Mouse (Mus musculus) adrenal gland, postnatal 25 days (tissue): ENCODE measurements around the gene Rab34. TPM values are rescaled to one million over a fixed set of nuclear protein-coding genes. Genes with fewer than 3 reads are reported as not detected.
A peak's percentile ranks its signal among the peaks of the same experiment; 100 is the strongest.

ENCODE experiments used
- DNase-seq: peaks from one replicate; pipeline ENCODE4 v3.0.0; 2021; ENCODE audit warnings: mixed read lengths
- long read RNA-seq: library from polyadenylated mRNA; stranded (forward); transcript quantifications from one replicate; pipeline ENCODE4 v2.0.0, GENCODE M21; 2021
- total RNA-seq: library from RNA; stranded (reverse); gene quantifications from 2 replicates; pipeline ENCODE4 v1.2.3, GENCODE M21; 2021

The Rab34 gene
- 90.8 and 97.4 TPM in 2 replicates for total RNA-seq
- long read RNA-seq, transcript Rab34-201 (11 exons, 1,368 nt) = minor isoform, 25 of 135 reads
- long read RNA-seq, transcript Rab34-203 (10 exons, 1,685 nt) = major isoform, 85 of 135 reads
- long read RNA-seq, partial matches to known transcripts = 8 of 135 reads
- long read RNA-seq, other reads (novel, unspliced or antisense) = 17 of 135 reads

- DNase-seq = peak; percentile 79
Measured at GRCm38 (mm10) chr11:78188331-78189233, at the start of gene Rab34. Rab34 (plus strand) TSS chr11:78188430.

- DNase-seq = no peak
Measured at GRCm38 (mm10) chr11:78140665-78141064, 47.6 kb upstream of the Rab34 start.

GRCm38 (mm10) chr11:78143520-78143919, 44.7 kb upstream of the Rab34 start:
- DNase-seq = no peak

GRCm38 (mm10) chr11:78146168-78146567, 42.1 kb upstream of the Rab34 start:
- no peak for DNase-seq

- DNase-seq = no peak
Measured at GRCm38 (mm10) chr11:78146707-78147543, 41.3 kb upstream of the Rab34 start.

GRCm38 (mm10) chr11:78151161-78151560, 37.1 kb upstream of the Rab34 start:
- no peak for DNase-seq

GRCm38 (mm10) chr11:78152299-78153231, 35.7 kb upstream of the Rab34 start:
- DNase-seq = peak; percentile 81

- no peak for DNase-seq
Measured at GRCm38 (mm10) chr11:78153778-78154177, 34.5 kb upstream of the Rab34 start.

GRCm38 (mm10) chr11:78155674-78156073, 32.6 kb upstream of the Rab34 start:
- DNase-seq = no peak

- DNase-seq = no peak
Measured at GRCm38 (mm10) chr11:78156156-78156699, 32.0 kb upstream of the Rab34 start.

- peak; percentile 56 for DNase-seq
Measured at GRCm38 (mm10) chr11:78159096-78159495, 29.1 kb upstream of the Rab34 start.

- no peak for DNase-seq
Measured at GRCm38 (mm10) chr11:78159557-78159956, 28.7 kb upstream of the Rab34 start.

- DNase-seq = no peak
Measured at GRCm38 (mm10) chr11:78160171-78160570, 28.1 kb upstream of the Rab34 start.

GRCm38 (mm10) chr11:78160675-78161074, 27.6 kb upstream of the Rab34 start:
- no peak for DNase-seq

GRCm38 (mm10) chr11:78161169-78161568, 27.1 kb upstream of the Rab34 start:
- no peak for DNase-seq

GRCm38 (mm10) chr11:78161968-78162367, 26.3 kb upstream of the Rab34 start:
- no peak for DNase-seq

- DNase-seq = peak; percentile 58
Measured at GRCm38 (mm10) chr11:78162504-78162903, 25.7 kb upstream of the Rab34 start.

GRCm38 (mm10) chr11:78163045-78163444, 25.2 kb upstream of the Rab34 start:
- DNase-seq = no peak

- peak; percentile 73 for DNase-seq
Measured at GRCm38 (mm10) chr11:78163681-78164603, 24.3 kb upstream of the Rab34 start.

GRCm38 (mm10) chr11:78164604-78164923, 23.7 kb upstream of the Rab34 start:
- no peak for DNase-seq
